Mouse (Mus musculus) ES-Bruce4 (cell line): ENCODE results near the gene Myf5.

Experiments used
- CTCF ChIP-seq: IDR thresholded peaks from one replicate; pipeline ENCODE4 v1.8.1; 2011; ENCODE audit warnings: low read depth, low read length
- EP300 ChIP-seq: IDR thresholded peaks from 2 replicates; pipeline ENCODE4 v1.6.1; 2011; ENCODE audit warnings: low read depth, low read length; ENCODE audit not compliant: insufficient read depth
- POLR2A ChIP-seq: IDR thresholded peaks from one replicate; pipeline ENCODE4 v1.8.1; 2011; ENCODE audit warnings: low read length; ENCODE audit not compliant: insufficient read depth

GRCm38 (mm10) chr10:107494568-107494967, 8.6 kb upstream of the Myf5 start, which contains the start of gene Myf6:
- TF ChIP-seq CTCF (no peak), EP300 (no peak), POLR2A (no peak)
